Mouse (Mus musculus) cortical plate, adult 2 months (tissue): ENCODE measurements around the gene Nhej1.
A peak's percentile ranks its signal among the peaks of the same experiment; 100 is the strongest.

Experiments used
- CTCF ChIP-seq: fragments of 200-500 bp; IDR thresholded peaks from 2 replicates; pipeline ENCODE4 v1.5.1; 2011; ENCODE audit warnings: mild to moderate bottlenecking, control low read depth, low read length; ENCODE audit not compliant: insufficient read depth; ENCODE audit errors: extremely low read depth
- POLR2A ChIP-seq: fragments of 200-500 bp; IDR thresholded peaks from 2 replicates; pipeline ENCODE4 v1.6.1; 2011; ENCODE audit warnings: mild to moderate bottlenecking, low read length, control low read depth; ENCODE audit not compliant: insufficient read depth; ENCODE audit errors: extremely low read depth

GRCm38 (mm10) chr1:75142301-75143261 lies 17.6 kb upstream of the Nhej1 start, which contains the start of the genes Cnppd1 and Retreg2:
- TF ChIP-seq POLR2A (peak; percentile 88), CTCF (peak; percentile 28; the same call in 1 of the 2 replicates)
